ENCODE assay signal across 9 mouse cellular contexts in genomic region chr13:15052667-15053375, GRCm38 (mm10).
DNase-seq lines count a peak whose midpoint lies in the region; ATAC-seq and TF ChIP-seq lines count a peak whose summit lies in the region.
"Had no signal": no experiment of that assay in that cellular context is flagged by ENCODE, and none has a peak within 500 bp of the region (broad histone marks: within the 10 kb centered on the region; RNA-seq: fewer than 3 reads in every experiment).

No protein-coding gene starts in this region.

- no peaks in the 10 kb centered on the region for H3K36me3 ChIP-seq in limb, embryonic 15.5 days
- no peaks in the 10 kb centered on the region for H3K36me3 ChIP-seq in thymus, adult 2 months (ENCODE audit: control insufficient read depth, insufficient read depth, low read length)

- 23% methylated on average over 4 of the region's 4 CpGs for WGBS in limb, embryonic 15.5 days
- 80% methylated on average over 4 of the region's 4 CpGs for WGBS in thymus, adult 2 months

- no peaks in the 10 kb centered on the region for H3K9me3 ChIP-seq in limb, embryonic 15.5 days

- no peak overlapping the region for H3K4me3 ChIP-seq in limb, embryonic 15.5 days
- H3K4me3 ChIP-seq in thymus, adult 2 months (ENCODE audit: control insufficient read depth, insufficient read depth, low read length) = no peak overlapping the region

- no peak for TF ChIP-seq CTCF in thymus, adult 2 months (IDR thresholded peaks at IDR 0.05; ENCODE audit: borderline replicate concordance, control insufficient read depth, extremely low read depth, insufficient read depth, low read length, poor library complexity)

- H3K27me3 ChIP-seq in limb, embryonic 15.5 days = no peaks in the 10 kb centered on the region
- H3K27me3 ChIP-seq in thymus, adult 2 months (ENCODE audit: control insufficient read depth, insufficient read depth, low read length) = no peaks in the 10 kb centered on the region

- peak overlapping the region; percentile 84 for H3K27ac ChIP-seq in limb, embryonic 15.5 days
- no peak overlapping the region for H3K27ac ChIP-seq in thymus, adult 2 months (ENCODE audit: control insufficient read depth, insufficient read depth, low read length)

- intact Hi-C loops in left cerebral cortex, postnatal 4 days (cut with DNase I) = no loop called here

- no peak overlapping the region for H3K4me2 ChIP-seq in limb, embryonic 15.5 days

- H3K9ac ChIP-seq in limb, embryonic 15.5 days = no peak overlapping the region

- ATAC-seq in limb, embryonic 15.5 days (ENCODE audit: insufficient number of reproducible peaks, low FRiP score, low TSS enrichment, low read depth) = peak; percentile 89

- no peak for TF ChIP-seq POLR2A in thymus, adult 2 months (IDR thresholded peaks at IDR 0.05; ENCODE audit: control insufficient read depth, extremely low read depth, insufficient read depth, low read length, poor library complexity)

- H3K4me1 ChIP-seq in limb, embryonic 15.5 days = peaks cover 6% of the 10 kb centered on the region; the same call in 1 of the 2 replicates
- no peaks in the 10 kb centered on the region for H3K4me1 ChIP-seq in thymus, adult 2 months (replicated peaks; ENCODE audit: control insufficient read depth, insufficient read depth, low read length)

- peak; percentile 4 for DNase-seq in layer of hippocampus, adult 11-12 months (ENCODE audit: low spot score)
- DNase-seq in layer of hippocampus, postnatal 25 days (ENCODE audit: extremely low spot score in 1 of 2, low spot score in 1 of 2) = no peak
- peak; percentile 6 for DNase-seq in embryo, embryonic 9.5 days (ENCODE audit: extremely low spot score)
- DNase-seq in heart, adult 9 months (ENCODE audit: low spot score in 2 of 2) = peak; percentile 18 to 24
- no peak for DNase-seq in thymus, adult 2 months
- DNase-seq in left cerebral cortex, postnatal 4 days = no peak
- no peak for DNase-seq in adrenal gland, adult (ENCODE audit: inconsistent age in 2 of 2, low spot score in 1 of 2)
- DNase-seq: adrenal gland, postnatal 14 days had no signal

Comparison
In these comparisons a context has a peak if more than half of its experiments do, and no peak if none do; other contexts are left out.
1. DNase-seq: peak in layer of hippocampus, adult 11-12 months (single experiment), embryo, embryonic 9.5 days (single experiment) and heart, adult 9 months (2 of 2); none in layer of hippocampus, postnatal 25 days (0 of 2), thymus, adult 2 months (single experiment), left cerebral cortex, postnatal 4 days (single experiment) and adrenal gland, adult (0 of 2).